Mouse (Mus musculus) C2C12 (cell line): ENCODE data around the gene Zfp777.

Experiments used
- CTCF ChIP-seq: IDR thresholded peaks from one replicate; pipeline ENCODE4 v1.5.1; 2011; ENCODE audit not compliant: control insufficient read depth, insufficient read depth, insufficient read length
- FOSL1 ChIP-seq: IDR thresholded peaks from one replicate; pipeline ENCODE4 v1.8.0; 2011; ENCODE audit warnings: mild to moderate bottlenecking, low read length; ENCODE audit not compliant: poor library complexity, insufficient read depth, severe bottlenecking
- MAX ChIP-seq: IDR thresholded peaks from one replicate; pipeline ENCODE4 v1.6.1; 2011; ENCODE audit warnings: mild to moderate bottlenecking, control low read depth
- MYOD1 ChIP-seq: IDR thresholded peaks from one replicate; pipeline ENCODE4 v1.6.1; 2011; ENCODE audit warnings: low read depth; ENCODE audit not compliant: control insufficient read depth, insufficient read length
- MYOG ChIP-seq: IDR thresholded peaks from one replicate; pipeline ENCODE4 v1.6.1; 2011; ENCODE audit not compliant: control insufficient read depth, insufficient read length; ENCODE audit errors: extremely low read depth
- USF1 ChIP-seq: IDR thresholded peaks from one replicate; pipeline ENCODE4 v1.6.1; 2011; ENCODE audit warnings: low read depth, mild to moderate bottlenecking, control low read depth, moderate library complexity

DNA sequence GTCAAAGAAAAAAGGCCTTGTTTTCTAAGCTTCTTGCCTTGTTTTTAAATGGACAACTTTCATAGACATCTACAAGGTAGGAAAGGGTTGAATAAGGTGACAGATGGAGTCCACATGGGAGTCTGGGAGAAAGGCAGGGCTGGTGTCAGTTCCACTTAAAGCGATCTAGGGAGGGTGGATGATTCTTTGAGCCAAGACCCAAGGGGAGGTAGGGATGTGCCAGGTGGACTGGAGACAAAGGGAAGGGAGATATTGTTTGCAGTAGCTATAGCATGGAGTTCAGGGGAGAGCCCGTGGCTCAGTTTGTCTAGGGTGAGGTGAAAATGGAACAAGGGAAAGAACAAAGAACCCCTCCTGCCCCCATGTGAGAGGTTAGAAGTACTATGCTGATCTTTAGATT is 11.7 kb upstream of the Zfp777 start:
- TF ChIP-seq CTCF: no peak
- TF ChIP-seq MAX: no peak
- no peak for TF ChIP-seq FOSL1
- no peak for TF ChIP-seq MYOD1
- no peak for TF ChIP-seq USF1
- no peak for TF ChIP-seq MYOG
